Mouse (Mus musculus): ENCODE results near the gene Paqr7. TPM values are rescaled to one million over a fixed set of nuclear protein-coding genes. Genes with fewer than 3 reads are reported as not detected.
A peak's percentile ranks its signal among the peaks of the same experiment; 100 is the strongest.

Gene Paqr7
- total and polyA plus RNA-seq, 3 experiments, result 0.43 to 2.7 (median 0.89) TPM

DNA sequence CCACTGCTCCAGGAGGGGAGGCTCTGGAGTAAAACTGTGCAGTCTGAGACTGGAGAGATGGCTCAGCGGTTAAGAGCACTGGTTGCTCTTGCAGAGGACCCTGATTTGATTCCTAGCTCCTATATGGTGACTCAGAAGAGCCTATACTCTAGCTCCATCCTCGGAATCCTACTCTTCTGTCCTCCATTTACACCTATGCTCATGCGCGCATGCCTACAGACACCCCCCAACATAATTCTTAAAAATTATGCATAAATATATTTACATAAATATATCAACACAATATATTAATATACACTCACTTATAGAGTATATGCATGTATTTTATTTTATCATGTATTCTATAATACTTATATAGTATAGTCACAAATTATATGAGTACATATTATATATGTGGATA lies 13.9 kb downstream of the Paqr7 start:
- no peaks in the 10 kb centered on the region for H3K27me3 ChIP-seq (replicated peaks)
- peaks cover 22% of the 10 kb centered on the region for H3K79me2 ChIP-seq (replicated peaks; ENCODE audit: control insufficient read depth, extremely low read depth, insufficient read depth, poor library complexity, severe bottlenecking)
- peaks cover 0 to 11% of the 10 kb centered on the region in 2 experiments for H3K36me3 ChIP-seq (replicated peaks in 1 of 2; ENCODE audit: control insufficient read depth in 1 of 2, insufficient read depth in 1 of 2, low read length in 1 of 2)
- TF ChIP-seq MXI1 (IDR thresholded peaks at IDR 0.05; ENCODE audit: low read depth, low read length) (no peak), MAX (IDR thresholded peaks at IDR 0.05; ENCODE audit: low read length) (no peak), ZMIZ1 (IDR thresholded peaks at IDR 0.05; ENCODE audit: low read depth, low read length) (no peak), ZC3H11A (IDR thresholded peaks at IDR 0.05; ENCODE audit: low read depth, low read length) (no peak), EP300 (IDR thresholded peaks at IDR 0.05; ENCODE audit: low read length) (no peak), MYC (IDR thresholded peaks at IDR 0.05; ENCODE audit: low read depth, low read length) (no peak), RCOR1 (conservative IDR thresholded peaks at IDR 0.05; ENCODE audit: low read depth, low read length) (no peak), CTCF (conservative IDR thresholded peaks at IDR 0.05 in 1 of 2, IDR thresholded peaks at IDR 0.05 in 1 of 2; ENCODE audit: low read depth in 2 of 2, low read length in 2 of 2) (no peak), MAZ (IDR thresholded peaks at IDR 0.05; ENCODE audit: low read depth, low read length) (no peak), GABPA (IDR thresholded peaks at IDR 0.05; ENCODE audit: insufficient replicate concordance, low read depth, low read length) (no peak), CHD1 (IDR thresholded peaks at IDR 0.05; ENCODE audit: low read depth, low read length) (no peak), PAX5 (IDR thresholded peaks at IDR 0.05; ENCODE audit: low read length) (no peak), CHD2 (IDR thresholded peaks at IDR 0.05; ENCODE audit: low read length) (no peak), JUND (conservative IDR thresholded peaks at IDR 0.05; ENCODE audit: low read depth, low read length) (no peak), USF1 (IDR thresholded peaks at IDR 0.05; ENCODE audit: low read depth, low read length) (no peak), BHLHE40 (IDR thresholded peaks at IDR 0.05; ENCODE audit: low read depth, low read length) (no peak), ZKSCAN1 (IDR thresholded peaks at IDR 0.05; ENCODE audit: borderline replicate concordance, low read depth, low read length) (no peak), TCF12 (IDR thresholded peaks at IDR 0.05; ENCODE audit: low read depth, low read length) (no peak)
- H3K9ac ChIP-seq (ENCODE audit: insufficient read depth, low read depth), result no peak overlapping the region
- dilution Hi-C loops (cut with MboI; ENCODE audit: extremely low pct_ligation_motif_present, extremely low pct_unique_long_range_greater_than_20kb, low sequenced_read_pairs), result no loop called here
- H3K9me3 ChIP-seq (replicated peaks; ENCODE audit: low read length), result no peaks in the 10 kb centered on the region
- H3K4me2 ChIP-seq (ENCODE audit: insufficient read depth, low read depth, poor library complexity, severe bottlenecking), result no peak overlapping the region
- H3K4me1 ChIP-seq (ENCODE audit: control insufficient read depth in 1 of 2, insufficient read depth in 2 of 2), result peaks cover 4 to 14% of the 10 kb centered on the region in 2 experiments; a peak in 3 of 4 replicates
- in situ Hi-C loops (cut with MboI; ENCODE audit: low pct_ligation_motif_present, low pct_unique_long_range_greater_than_20kb, low sequenced_read_pairs), result no loop called here
- H3K27ac ChIP-seq (ENCODE audit: insufficient read depth, low read depth), result no peak overlapping the region
- no peak for DNase-seq (ENCODE audit: extremely low read depth)
- peak overlapping the region in 1 of 3 experiments; percentile 32 for H3K4me3 ChIP-seq (replicated peaks in 1 of 3; ENCODE audit: low read depth in 2 of 3, low read length in 2 of 3, poor library complexity in 1 of 3)

DNA sequence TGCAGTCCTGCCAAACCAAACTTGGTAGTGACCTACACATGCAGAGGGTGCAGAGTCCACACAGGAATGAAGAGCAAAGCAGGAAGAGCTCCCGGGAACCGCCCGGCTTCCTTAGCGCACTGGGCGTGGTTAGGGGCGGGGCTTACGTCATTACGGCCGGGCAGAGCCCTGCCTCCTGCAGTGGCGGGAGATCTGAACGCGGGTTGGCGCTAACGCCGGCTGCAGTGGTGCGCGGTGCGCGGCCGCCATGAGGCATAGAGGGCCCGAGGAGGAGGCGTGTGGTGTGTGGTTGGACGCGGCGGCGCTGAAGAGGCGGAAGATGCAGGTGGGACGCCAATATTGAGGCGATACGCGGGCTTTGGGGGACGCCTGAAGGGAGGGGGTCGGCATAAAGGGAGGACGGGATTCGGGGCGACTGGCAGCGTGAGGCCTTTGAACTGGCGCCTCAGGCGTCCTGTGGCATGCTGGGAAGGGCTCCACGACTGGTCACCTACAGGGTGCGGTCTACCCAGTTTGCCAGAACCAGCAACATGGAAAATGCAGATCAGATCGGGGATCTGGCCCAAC lies 14.4 kb downstream of the Paqr7 start, which contains the start of gene Aunip:
Aunip (plus strand) TSS at position 155 of the 567 bp plus-strand sequence.
- dilution Hi-C loops (cut with MboI; ENCODE audit: extremely low pct_ligation_motif_present, extremely low pct_unique_long_range_greater_than_20kb, low sequenced_read_pairs) (no loop called here), in situ Hi-C loops (cut with MboI; ENCODE audit: low pct_ligation_motif_present, low pct_unique_long_range_greater_than_20kb, low sequenced_read_pairs) (no loop called here)
- peaks cover 24% of the 10 kb centered on the region for H3K79me2 ChIP-seq (replicated peaks; ENCODE audit: control insufficient read depth, extremely low read depth, insufficient read depth, poor library complexity, severe bottlenecking)
- peak; percentile 90 for DNase-seq (ENCODE audit: extremely low read depth)
- peak within 1 kb of the TSS; percentile 29; the same call in 1 of the 2 replicates for H3K4me2 ChIP-seq (ENCODE audit: insufficient read depth, low read depth, poor library complexity, severe bottlenecking)
- H3K4me1 ChIP-seq (ENCODE audit: control insufficient read depth in 1 of 2, insufficient read depth in 2 of 2), result peaks cover 4 to 19% of the 10 kb centered on the region in 2 experiments; a peak in 3 of 4 replicates
- H3K9ac ChIP-seq (ENCODE audit: insufficient read depth, low read depth), result peak within 1 kb of the TSS; percentile 76
- TF ChIP-seq HCFC1 (IDR thresholded peaks at IDR 0.05; ENCODE audit: low read depth, low read length) (peak; percentile 49; the same call in 1 of the 2 replicates), EP300 (IDR thresholded peaks at IDR 0.05; ENCODE audit: low read length) (no peak), CHD1 (IDR thresholded peaks at IDR 0.05; ENCODE audit: low read depth, low read length) (no peak), SIN3A (IDR thresholded peaks at IDR 0.05; ENCODE audit: low read length) (peak; percentile 85; the same call in 1 of the 2 replicates), CTCF (conservative IDR thresholded peaks at IDR 0.05 in 1 of 2, IDR thresholded peaks at IDR 0.05 in 1 of 2; ENCODE audit: low read depth in 2 of 2, low read length in 2 of 2) (peak in 1 of 2 experiments; percentile 12; a peak in 1 of 4 replicates), PAX5 (IDR thresholded peaks at IDR 0.05; ENCODE audit: low read length) (no peak), MEF2A (IDR thresholded peaks at IDR 0.05; ENCODE audit: borderline replicate concordance, low read depth, low read length) (no peak), GABPA (IDR thresholded peaks at IDR 0.05; ENCODE audit: insufficient replicate concordance, low read depth, low read length) (no peak), TCF12 (IDR thresholded peaks at IDR 0.05; ENCODE audit: low read depth, low read length) (peak; percentile 48; the same call in 1 of the 2 replicates), BHLHE40 (IDR thresholded peaks at IDR 0.05; ENCODE audit: low read depth, low read length) (no peak), NELFE (IDR thresholded peaks at IDR 0.05; ENCODE audit: low read depth, low read length) (peak; percentile 82), MAX (IDR thresholded peaks at IDR 0.05; ENCODE audit: low read length) (peak; percentile 79), MAZ (IDR thresholded peaks at IDR 0.05; ENCODE audit: low read depth, low read length) (no peak), KAT2A (IDR thresholded peaks at IDR 0.05; ENCODE audit: insufficient replicate concordance, low read length) (0 out of 2 replicates have a peak, but pooled peaks have one; percentile 56), MXI1 (IDR thresholded peaks at IDR 0.05; ENCODE audit: low read depth, low read length) (peak; percentile 88), POLR2A (IDR thresholded peaks at IDR 0.05; ENCODE audit: low read depth, low read length) (peak; percentile 81), JUND (conservative IDR thresholded peaks at IDR 0.05; ENCODE audit: low read depth, low read length) (no peak), IRF4 (IDR thresholded peaks at IDR 0.05; ENCODE audit: low read depth, low read length) (no peak), ZMIZ1 (IDR thresholded peaks at IDR 0.05; ENCODE audit: low read depth, low read length) (peak; percentile 74), ZKSCAN1 (IDR thresholded peaks at IDR 0.05; ENCODE audit: borderline replicate concordance, low read depth, low read length) (no peak), ELF1 (IDR thresholded peaks at IDR 0.05; ENCODE audit: low read depth, low read length) (peak; percentile 52; the same call in 1 of the 2 replicates)
- peak within 1 kb of the TSS; percentile 48 to 74 (median 69) for H3K4me3 ChIP-seq (replicated peaks in 1 of 3; ENCODE audit: low read depth in 2 of 3, low read length in 2 of 3, poor library complexity in 1 of 3)
- 0 out of 2 replicates have a peak within 1 kb of the TSS, but pooled peaks have one; percentile 1 for H3K27ac ChIP-seq (ENCODE audit: insufficient read depth, low read depth)
- no peaks in the 10 kb centered on the region for H3K27me3 ChIP-seq (replicated peaks)
- peaks cover 0 to 11% of the 10 kb centered on the region in 2 experiments for H3K36me3 ChIP-seq (replicated peaks in 1 of 2; ENCODE audit: control insufficient read depth in 1 of 2, insufficient read depth in 1 of 2, low read length in 1 of 2)
- no peaks in the 10 kb centered on the region for H3K9me3 ChIP-seq (replicated peaks; ENCODE audit: low read length)
